Mouse (Mus musculus): ENCODE results near the gene Iqsec3. TPM values are rescaled to one million over a fixed set of nuclear protein-coding genes. Genes with fewer than 3 reads are reported as not detected.
"Not testable (repeated sequence)": the region's sequence is repeated elsewhere in the genome, so short reads cannot be mapped to it uniquely, and the experiment has no call there.

Gene Iqsec3
- polyA plus RNA-seq, 1 experiment from 2014 or later: 0.21 TPM

DNA sequence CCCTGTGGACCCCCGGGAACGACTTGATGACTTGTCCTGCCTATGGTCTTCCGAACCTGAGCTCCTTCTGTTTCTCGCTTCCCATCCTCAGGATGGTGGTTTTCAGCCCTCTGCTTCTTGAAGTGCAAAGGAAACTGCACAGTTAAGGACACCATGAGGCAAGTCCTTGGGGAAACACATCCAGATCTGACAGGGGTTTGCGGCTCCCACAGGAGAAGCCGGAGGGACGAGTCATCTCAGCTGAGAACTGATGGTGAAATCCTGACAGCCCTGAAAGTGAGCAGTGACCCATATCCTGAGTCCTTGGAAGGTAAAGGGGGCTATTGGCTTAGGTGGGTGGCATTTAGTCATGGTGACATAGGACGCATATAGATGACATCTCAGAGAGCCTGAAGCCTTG is 92.9 kb downstream of the Iqsec3 start:
- WGBS: 83% methylated on average over 8 of the region's 8 CpGs

DNA sequence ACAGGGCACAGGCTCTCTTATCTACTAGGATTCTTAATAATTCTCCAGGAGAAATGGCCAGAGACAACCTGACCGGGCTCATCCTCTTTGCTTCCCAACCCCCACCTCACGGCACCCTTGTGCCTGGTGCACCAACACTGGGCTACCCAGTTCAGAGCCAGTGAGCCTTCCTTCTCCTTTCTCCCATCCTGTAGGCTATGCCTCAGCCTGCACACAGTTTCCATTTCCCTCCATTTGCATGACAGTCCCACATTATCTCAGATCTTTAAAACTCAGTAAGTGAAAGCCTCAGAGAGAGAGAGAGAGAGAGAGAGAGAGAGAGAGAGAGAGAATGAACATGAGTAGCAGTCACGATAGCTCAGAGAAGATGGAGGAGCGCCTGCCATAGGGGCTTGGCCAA is 95.2 kb downstream of the Iqsec3 start:
- no peak overlapping the region for H3K4me2 ChIP-seq (ENCODE audit: low read depth, low read length)
- no peaks in the 10 kb centered on the region for H3K4me1 ChIP-seq (ENCODE audit: control insufficient read depth, insufficient read depth, low read length)
- H3K4me3 ChIP-seq (replicated peaks; ENCODE audit: low read length): no peak overlapping the region
- no peaks in the 10 kb centered on the region for H3K9me3 ChIP-seq (replicated peaks; ENCODE audit: control insufficient read depth, low read length)
- no peak overlapping the region for H3K9ac ChIP-seq (ENCODE audit: low read length)
- no peak for ATAC-seq (ENCODE audit: insufficient read depth, low FRiP score)
- no peaks in the 10 kb centered on the region for H3K27me3 ChIP-seq (ENCODE audit: control insufficient read depth, insufficient read depth, low read length)
- WGBS: 60% methylated on average over 4 of the region's 4 CpGs
- no peak overlapping the region for H3K27ac ChIP-seq (ENCODE audit: low read length)
- H3K36me3 ChIP-seq (ENCODE audit: control insufficient read depth, insufficient read depth, low read length): no peaks in the 10 kb centered on the region

More for the DNA sequence above, 92.9 kb downstream of the Iqsec3 start:
- no peak overlapping the region for H3K4me2 ChIP-seq (ENCODE audit: low read depth, low read length)
- no peaks in the 10 kb centered on the region for H3K4me1 ChIP-seq (ENCODE audit: control insufficient read depth, insufficient read depth, low read length)
- H3K36me3 ChIP-seq (ENCODE audit: control insufficient read depth, insufficient read depth, low read length): no peaks in the 10 kb centered on the region
- no peak overlapping the region for H3K9ac ChIP-seq (ENCODE audit: low read length)
- H3K9me3 ChIP-seq (replicated peaks; ENCODE audit: control insufficient read depth, low read length): no peaks in the 10 kb centered on the region
- H3K27me3 ChIP-seq (ENCODE audit: control insufficient read depth, insufficient read depth, low read length): no peaks in the 10 kb centered on the region
- no peak for ATAC-seq (ENCODE audit: insufficient read depth, low FRiP score)
- no peak overlapping the region for H3K4me3 ChIP-seq (replicated peaks; ENCODE audit: low read length)
- H3K27ac ChIP-seq (ENCODE audit: low read length): no peak overlapping the region

DNA sequence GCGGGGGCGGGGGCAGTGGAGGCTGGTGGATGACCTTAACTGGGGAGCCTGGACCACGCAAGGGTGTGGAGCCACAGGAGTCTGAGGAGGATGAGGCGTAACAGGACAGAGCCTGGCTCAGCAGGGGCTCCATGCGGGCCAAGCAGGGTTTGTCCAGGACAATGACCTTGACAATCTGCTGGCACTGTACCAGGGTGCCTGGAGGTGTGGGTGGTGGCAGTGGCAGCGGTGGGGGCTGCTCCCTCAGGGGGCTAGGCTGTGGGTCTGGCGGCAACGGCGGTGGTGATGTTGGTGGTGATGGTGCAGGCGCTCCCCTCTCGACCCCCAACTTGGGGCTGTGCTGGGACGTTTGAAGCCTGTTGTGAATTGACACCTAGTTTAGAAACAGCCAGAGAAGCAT is 97.3 kb downstream of the Iqsec3 start:
- WGBS: 68% methylated on average over 12 of the region's 12 CpGs
- no peaks in the 10 kb centered on the region for H3K9me3 ChIP-seq (replicated peaks; ENCODE audit: control insufficient read depth, low read length)
- no peak overlapping the region for H3K4me3 ChIP-seq (replicated peaks; ENCODE audit: low read length)
- H3K27ac ChIP-seq (ENCODE audit: low read length): no peak overlapping the region
- no peaks in the 10 kb centered on the region for H3K4me1 ChIP-seq (ENCODE audit: control insufficient read depth, insufficient read depth, low read length)
- H3K4me2 ChIP-seq (ENCODE audit: low read depth, low read length): no peak overlapping the region
- H3K27me3 ChIP-seq (ENCODE audit: control insufficient read depth, insufficient read depth, low read length): no peaks in the 10 kb centered on the region
- H3K9ac ChIP-seq (ENCODE audit: low read length): no peak overlapping the region
- H3K36me3 ChIP-seq (ENCODE audit: control insufficient read depth, insufficient read depth, low read length): no peaks in the 10 kb centered on the region
- ATAC-seq (ENCODE audit: insufficient read depth, low FRiP score): no peak

DNA sequence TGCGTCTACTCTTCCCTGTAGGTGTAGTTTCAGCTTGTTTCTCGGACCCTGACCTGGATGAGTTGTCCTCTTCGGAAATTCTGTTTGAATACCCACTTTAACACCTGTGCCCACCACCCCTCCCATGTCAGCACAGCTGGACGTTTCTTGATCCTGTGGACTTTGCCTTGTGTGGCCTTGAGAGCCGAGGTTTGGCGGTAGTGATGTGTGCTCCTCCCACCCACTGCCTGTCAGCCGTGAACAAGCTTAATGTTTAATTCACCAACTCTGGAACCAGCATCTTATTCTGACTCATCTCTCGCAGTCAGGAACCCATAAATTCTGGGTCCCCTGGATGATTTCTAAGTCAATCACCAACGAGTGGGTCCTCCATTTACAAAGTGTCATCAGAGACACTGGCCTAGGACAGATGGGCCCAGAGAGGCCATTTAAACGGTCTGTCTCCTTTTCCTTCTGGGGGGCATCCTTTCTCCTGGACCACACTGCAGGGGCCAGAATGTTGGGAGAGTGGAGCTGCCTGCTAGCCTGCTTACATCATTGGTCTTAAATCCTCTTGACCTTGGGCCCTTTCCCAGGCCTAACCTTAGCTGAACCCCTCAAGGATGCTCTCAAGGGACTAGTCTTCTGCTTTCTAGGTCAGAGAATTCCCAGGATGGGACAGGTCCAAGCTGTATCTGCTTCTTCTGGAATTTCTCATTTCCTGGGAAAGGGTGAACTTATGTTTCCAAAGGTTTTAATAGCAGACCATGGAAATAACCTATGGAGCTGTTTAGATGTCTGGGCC is 102.1 kb downstream of the Iqsec3 start:
- Histone ChIP-seq H3K4me2 (ENCODE audit: low read depth, low read length) (no peak overlapping the region), H3K9me3 (replicated peaks; ENCODE audit: control insufficient read depth, low read length) (no peaks in the 10 kb centered on the region), H3K36me3 (ENCODE audit: control insufficient read depth, insufficient read depth, low read length) (no peaks in the 10 kb centered on the region), H3K27me3 (ENCODE audit: control insufficient read depth, insufficient read depth, low read length) (no peaks in the 10 kb centered on the region), H3K9ac (ENCODE audit: low read length) (no peak overlapping the region), H3K27ac (ENCODE audit: low read length) (no peak overlapping the region), H3K4me3 (replicated peaks; ENCODE audit: low read length) (no peak overlapping the region), H3K4me1 (ENCODE audit: control insufficient read depth, insufficient read depth, low read length) (no peaks in the 10 kb centered on the region)
- 59% methylated on average over 10 of the region's 10 CpGs for WGBS
- no peak for ATAC-seq (ENCODE audit: insufficient read depth, low FRiP score)

DNA sequence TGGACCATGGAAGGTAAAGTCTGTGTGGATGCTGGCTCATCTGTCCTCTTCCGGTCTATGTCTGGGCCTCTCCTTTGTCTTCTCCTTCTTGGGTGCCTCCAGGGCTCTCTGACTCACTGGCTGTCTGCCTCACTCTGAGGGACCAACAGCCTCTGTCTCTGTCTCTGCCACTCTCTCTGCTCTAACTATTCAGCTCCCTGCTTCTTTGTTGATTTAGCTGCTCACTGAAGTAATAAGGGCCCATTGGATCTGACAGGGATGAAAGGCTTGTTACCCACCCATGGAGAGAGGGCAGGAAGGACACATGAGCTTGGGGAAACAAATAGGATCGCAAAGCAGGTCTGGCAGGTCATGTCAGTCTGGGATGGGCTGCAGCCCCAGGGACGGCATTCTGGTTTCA is 106.4 kb downstream of the Iqsec3 start:
- H3K4me3 ChIP-seq (replicated peaks; ENCODE audit: low read length): no peak overlapping the region
- H3K9ac ChIP-seq (ENCODE audit: low read length): no peak overlapping the region
- H3K27ac ChIP-seq (ENCODE audit: low read length): no peak overlapping the region
- WGBS: 55% methylated on average over 3 of the region's 3 CpGs
- ATAC-seq (ENCODE audit: insufficient read depth, low FRiP score): no peak
- no peak overlapping the region for H3K4me2 ChIP-seq (ENCODE audit: low read depth, low read length)
- H3K9me3 ChIP-seq (replicated peaks; ENCODE audit: control insufficient read depth, low read length): no peaks in the 10 kb centered on the region
- H3K36me3 ChIP-seq (ENCODE audit: control insufficient read depth, insufficient read depth, low read length): no peaks in the 10 kb centered on the region
- no peaks in the 10 kb centered on the region; the same call in 1 of the 2 replicates for H3K27me3 ChIP-seq (ENCODE audit: control insufficient read depth, insufficient read depth, low read length)
- H3K4me1 ChIP-seq (ENCODE audit: control insufficient read depth, insufficient read depth, low read length): no peaks in the 10 kb centered on the region

DNA sequence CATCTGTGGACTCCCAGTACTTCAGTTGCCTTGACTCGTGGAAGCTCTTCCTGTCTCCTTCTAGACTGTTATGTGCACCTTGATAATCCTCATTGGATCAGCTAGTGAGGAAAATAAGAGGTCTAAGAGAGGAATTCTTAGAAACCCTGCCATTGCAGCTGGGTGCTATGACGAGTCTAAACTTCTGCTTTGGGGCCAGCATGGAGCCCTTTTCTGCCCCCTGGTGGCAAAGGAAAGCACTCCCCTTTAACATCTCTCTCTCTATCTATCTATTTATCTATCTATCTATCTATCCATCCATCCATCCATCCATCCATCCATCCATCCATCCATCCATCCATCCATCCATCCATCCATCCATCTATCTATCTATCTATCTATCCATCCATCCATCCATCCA is 106.9 kb downstream of the Iqsec3 start:
- H3K4me1 ChIP-seq (ENCODE audit: control insufficient read depth, insufficient read depth, low read length): not testable (repeated sequence)

DNA sequence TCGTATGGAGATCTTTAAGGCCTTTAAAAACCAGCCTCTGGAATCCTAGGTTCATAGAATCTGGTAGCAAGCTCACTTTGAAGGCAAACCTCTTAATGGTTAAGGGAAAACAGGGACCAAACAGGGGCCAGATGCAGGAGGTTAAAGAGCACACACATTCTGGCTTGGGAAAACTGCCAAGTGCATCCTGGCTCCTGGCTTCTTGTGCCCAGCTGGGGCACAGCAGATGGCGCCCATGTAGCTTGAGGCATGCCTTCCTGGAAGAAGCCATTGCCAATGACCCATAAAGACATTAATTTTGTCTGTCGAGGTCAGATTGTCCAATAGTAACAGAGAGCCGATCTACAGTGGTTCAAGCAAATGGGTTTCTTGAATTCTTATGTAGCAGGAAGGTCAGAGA is 109.5 kb downstream of the Iqsec3 start:
- WGBS: 74% methylated on average over 4 of the region's 4 CpGs
- no peak overlapping the region for H3K4me3 ChIP-seq (replicated peaks; ENCODE audit: low read length)
- no peaks in the 10 kb centered on the region for H3K4me1 ChIP-seq (ENCODE audit: control insufficient read depth, insufficient read depth, low read length)
- H3K27ac ChIP-seq (ENCODE audit: low read length): no peak overlapping the region
- no peak overlapping the region for H3K4me2 ChIP-seq (ENCODE audit: low read depth, low read length)
- H3K36me3 ChIP-seq (ENCODE audit: control insufficient read depth, insufficient read depth, low read length): no peaks in the 10 kb centered on the region
- ATAC-seq (ENCODE audit: insufficient read depth, low FRiP score): no peak
- no peak overlapping the region for H3K9ac ChIP-seq (ENCODE audit: low read length)
- H3K9me3 ChIP-seq (replicated peaks; ENCODE audit: control insufficient read depth, low read length): no peaks in the 10 kb centered on the region
- H3K27me3 ChIP-seq (ENCODE audit: control insufficient read depth, insufficient read depth, low read length): no peaks in the 10 kb centered on the region; the same call in 1 of the 2 replicates

More for the DNA sequence above, 106.9 kb downstream of the Iqsec3 start:
- not testable (repeated sequence) for H3K27ac ChIP-seq (ENCODE audit: low read length); H3K4me2 ChIP-seq (ENCODE audit: low read depth, low read length); H3K36me3 ChIP-seq (ENCODE audit: control insufficient read depth, insufficient read depth, low read length); H3K9ac ChIP-seq (ENCODE audit: low read length); H3K9me3 ChIP-seq (replicated peaks; ENCODE audit: control insufficient read depth, low read length); H3K27me3 ChIP-seq (ENCODE audit: control insufficient read depth, insufficient read depth, low read length); ATAC-seq (ENCODE audit: insufficient read depth, low FRiP score); H3K4me3 ChIP-seq (replicated peaks; ENCODE audit: low read length)
- WGBS: 13% methylated on average over 2 of the region's 2 CpGs

DNA sequence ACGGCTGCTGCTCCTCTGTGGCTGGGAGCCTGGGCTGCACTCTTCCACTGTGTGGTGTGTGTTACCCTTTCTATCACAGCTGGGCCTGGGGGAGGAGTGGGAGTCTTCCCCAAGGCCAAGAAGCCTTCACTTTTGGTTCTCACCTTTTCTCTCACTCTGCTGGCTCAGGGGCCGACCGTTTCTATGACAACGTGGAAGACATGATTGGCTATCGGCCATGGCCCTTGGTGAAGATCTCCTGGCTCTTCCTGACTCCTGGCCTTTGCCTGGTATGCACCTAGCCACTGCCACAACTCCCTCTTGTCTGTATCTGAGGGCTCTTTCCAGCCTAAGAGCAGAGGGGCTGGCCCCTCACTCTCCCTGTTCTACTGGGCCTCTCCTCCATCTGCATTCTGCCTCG is 110.4 kb downstream of the Iqsec3 start:
- 74% methylated on average over 6 of the region's 6 CpGs for WGBS
- Histone ChIP-seq H3K4me2 (ENCODE audit: low read depth, low read length) (no peak overlapping the region), H3K27ac (ENCODE audit: low read length) (no peak overlapping the region), H3K4me3 (replicated peaks; ENCODE audit: low read length) (no peak overlapping the region), H3K9ac (ENCODE audit: low read length) (no peak overlapping the region), H3K9me3 (replicated peaks; ENCODE audit: control insufficient read depth, low read length) (no peaks in the 10 kb centered on the region), H3K27me3 (ENCODE audit: control insufficient read depth, insufficient read depth, low read length) (no peaks in the 10 kb centered on the region; the same call in 1 of the 2 replicates), H3K36me3 (ENCODE audit: control insufficient read depth, insufficient read depth, low read length) (no peaks in the 10 kb centered on the region), H3K4me1 (ENCODE audit: control insufficient read depth, insufficient read depth, low read length) (no peaks in the 10 kb centered on the region)
- no peak for ATAC-seq (ENCODE audit: insufficient read depth, low FRiP score)

DNA sequence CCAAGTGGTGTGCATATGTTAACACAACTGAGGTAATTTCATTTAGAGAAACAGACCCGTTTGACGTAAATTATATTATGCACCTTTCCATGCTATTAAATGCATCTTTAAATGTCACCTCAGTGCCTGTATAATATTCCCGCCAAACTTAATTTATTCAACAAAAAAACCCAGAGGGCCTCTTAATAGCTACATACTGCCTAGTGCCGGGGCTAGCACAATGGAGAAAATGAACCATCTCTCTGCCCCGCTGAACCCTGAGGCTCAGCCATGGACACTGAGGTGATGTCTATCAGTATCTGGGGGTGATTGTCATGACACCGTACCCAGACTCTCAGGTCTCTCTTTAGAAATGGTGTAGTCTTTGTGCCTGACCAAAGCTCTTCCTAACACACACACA is 116.2 kb downstream of the Iqsec3 start:
- ATAC-seq (ENCODE audit: insufficient read depth, low FRiP score): no peak
- no peak overlapping the region for H3K4me2 ChIP-seq (ENCODE audit: low read depth, low read length)
- no peaks in the 10 kb centered on the region for H3K27me3 ChIP-seq (ENCODE audit: control insufficient read depth, insufficient read depth, low read length)
- 84% methylated on average over 6 of the region's 6 CpGs for WGBS
- no peak overlapping the region for H3K9ac ChIP-seq (ENCODE audit: low read length)
- H3K9me3 ChIP-seq (replicated peaks; ENCODE audit: control insufficient read depth, low read length): no peaks in the 10 kb centered on the region
- no peak overlapping the region for H3K4me3 ChIP-seq (replicated peaks; ENCODE audit: low read length)
- H3K36me3 ChIP-seq (ENCODE audit: control insufficient read depth, insufficient read depth, low read length): no peaks in the 10 kb centered on the region
- H3K4me1 ChIP-seq (ENCODE audit: control insufficient read depth, insufficient read depth, low read length): no peaks in the 10 kb centered on the region
- H3K27ac ChIP-seq (ENCODE audit: low read length): no peak overlapping the region
